Mouse (Mus musculus) c-Kit-positive CD71-positive TER-119-positive erythroid progenitor cells, embryonic 14.5 days (primary cell): ENCODE data around the gene Dph2.
A peak's percentile ranks its signal among the peaks of the same experiment; 100 is the strongest.

Source experiments
- DNase-seq: peaks from one replicate; pipeline ENCODE4 v3.0.0-alpha.2; 2013; ENCODE audit warnings: low spot score

The Dph2 gene

DNA sequence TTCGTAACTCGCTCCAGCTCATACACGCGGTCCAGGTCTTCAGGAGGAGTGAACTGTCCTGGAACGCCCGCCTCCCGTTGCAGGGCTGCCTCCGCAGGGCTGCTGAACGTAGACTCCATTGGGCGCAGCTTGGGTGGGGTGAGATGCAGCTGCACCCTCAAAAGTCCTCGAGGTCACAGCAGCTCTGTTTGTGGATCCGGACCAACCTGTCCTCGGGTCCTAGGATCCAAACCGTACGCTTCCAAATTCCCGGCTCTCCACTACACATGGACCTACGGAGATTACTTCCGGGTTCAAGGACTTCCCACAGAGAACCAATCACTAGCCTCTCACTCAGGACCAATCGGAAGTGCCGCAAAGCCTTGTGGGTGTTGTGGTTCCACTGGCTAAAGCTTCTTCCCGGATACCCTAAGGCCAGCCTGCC lies at the start of gene Dph2:
Gene Dph2, minus strand, starts transcription at position 295 of the 424 bp plus-strand sequence.
- peak; percentile 82 for DNase-seq

DNA sequence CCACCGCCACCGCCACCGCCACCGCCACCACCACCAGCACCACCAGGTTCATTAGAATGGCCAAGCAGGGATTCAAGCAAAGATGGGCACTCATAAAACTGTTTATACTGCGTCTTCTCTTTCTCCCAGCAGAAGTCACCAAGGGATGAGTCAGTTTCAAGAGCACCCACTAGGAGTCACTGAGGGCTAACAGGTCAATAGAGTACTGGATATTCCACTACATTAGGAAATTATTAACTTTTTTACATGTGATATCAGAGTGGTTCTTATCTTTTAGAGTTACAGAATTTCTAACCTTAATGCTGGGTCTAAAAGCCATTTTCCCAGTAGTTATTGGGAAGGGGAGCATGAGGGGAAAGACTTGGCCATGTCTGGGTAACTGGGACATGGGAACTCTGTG lies 45.1 kb upstream of the Dph2 start:
- DNase-seq: no peak

DNA sequence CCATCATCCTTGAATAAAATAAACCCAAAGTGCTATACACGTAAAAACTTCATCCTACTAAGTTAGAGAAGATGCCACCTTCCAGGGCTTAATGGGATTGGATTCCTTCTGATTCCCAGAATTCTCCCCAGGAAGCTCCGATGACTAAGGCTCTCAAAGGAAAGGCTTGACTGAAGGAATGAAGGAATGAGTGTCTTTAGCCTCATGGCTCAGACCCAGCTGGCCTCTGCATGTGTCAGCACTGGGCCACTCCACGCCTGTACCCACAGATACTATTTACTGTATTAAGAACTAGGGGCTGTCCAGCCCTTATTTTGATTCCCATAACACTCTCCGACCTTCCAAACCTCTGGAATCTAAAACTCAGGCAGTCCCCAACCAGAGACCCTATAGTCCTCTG lies 42.2 kb upstream of the Dph2 start:
- DNase-seq: no peak

DNA sequence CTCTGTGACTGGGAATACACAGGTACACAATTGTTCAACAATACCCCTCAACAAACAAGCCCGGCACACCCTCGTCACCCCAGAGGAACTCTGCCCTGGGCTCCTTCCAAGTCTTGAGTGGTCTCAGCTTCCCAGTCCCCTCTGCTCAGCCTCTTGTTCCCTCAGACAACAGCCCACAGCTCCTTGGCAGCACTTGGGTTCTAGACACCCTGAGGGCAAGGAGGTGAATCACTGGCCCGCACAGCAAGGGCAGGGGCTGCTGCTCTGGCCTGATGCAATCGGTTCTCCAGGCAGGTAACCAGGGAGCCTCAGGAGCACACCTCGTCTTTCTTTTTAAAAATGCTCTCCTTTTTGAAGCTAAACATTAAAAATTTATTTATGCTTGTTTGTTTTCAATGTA lies 41.4 kb upstream of the Dph2 start:
- DNase-seq: no peak

DNA sequence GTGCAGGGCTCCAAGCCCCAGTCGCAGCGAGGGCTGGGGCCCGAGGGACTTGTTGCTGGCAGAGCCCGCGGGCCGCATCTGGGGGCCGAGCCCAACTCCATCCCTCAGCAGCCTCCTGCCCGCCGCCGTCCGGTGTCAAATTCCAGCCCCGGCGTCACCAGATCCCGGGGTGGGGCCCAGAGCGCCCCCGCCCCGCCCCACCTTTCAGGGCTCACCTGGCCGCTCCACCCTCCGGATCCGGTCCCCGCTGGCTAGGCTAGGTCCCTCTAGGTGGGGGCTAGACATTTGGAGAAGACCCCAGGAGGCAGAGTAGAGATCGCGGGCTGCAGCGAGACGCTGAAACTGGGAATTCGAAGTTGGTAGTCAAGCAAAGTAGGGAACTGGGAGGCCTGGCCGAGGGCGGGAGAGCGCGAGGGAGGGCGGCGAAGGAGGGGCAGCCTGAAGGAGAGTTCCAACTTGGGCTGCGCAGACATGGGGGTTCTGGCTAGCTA lies 37.6 kb upstream of the Dph2 start, which contains the start of gene Artn:
Gene Artn, minus strand, starts transcription at position 373 of the 491 bp plus-strand sequence.
- no peak for DNase-seq

DNA sequence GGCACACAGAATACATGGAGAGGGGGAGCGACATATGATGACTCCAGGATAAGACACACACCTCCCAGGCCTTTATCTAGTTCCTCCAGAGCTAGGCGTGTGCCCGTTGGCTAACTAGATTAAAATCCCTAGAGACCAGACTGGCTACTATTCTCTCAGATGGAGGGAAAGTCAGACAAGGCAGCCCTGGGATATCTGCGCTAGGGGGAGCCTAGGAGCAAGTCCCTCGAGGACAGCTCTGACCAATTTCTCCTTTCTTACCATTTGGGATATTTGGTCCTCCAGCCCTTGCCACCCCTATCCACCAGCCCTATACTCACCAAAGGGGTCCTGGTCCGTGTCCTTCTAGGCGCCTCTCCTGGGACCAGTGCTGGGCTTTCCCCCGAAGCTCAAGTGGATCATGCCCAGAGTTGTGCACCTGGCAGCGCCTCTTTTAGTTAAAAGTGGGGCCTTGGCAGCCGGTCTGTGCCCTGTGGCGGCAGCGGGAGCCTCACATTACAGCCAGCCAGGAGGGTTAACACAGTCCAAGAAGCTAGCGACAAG lies 36.9 kb upstream of the Dph2 start:
- DNase-seq: peak; percentile 94

DNA sequence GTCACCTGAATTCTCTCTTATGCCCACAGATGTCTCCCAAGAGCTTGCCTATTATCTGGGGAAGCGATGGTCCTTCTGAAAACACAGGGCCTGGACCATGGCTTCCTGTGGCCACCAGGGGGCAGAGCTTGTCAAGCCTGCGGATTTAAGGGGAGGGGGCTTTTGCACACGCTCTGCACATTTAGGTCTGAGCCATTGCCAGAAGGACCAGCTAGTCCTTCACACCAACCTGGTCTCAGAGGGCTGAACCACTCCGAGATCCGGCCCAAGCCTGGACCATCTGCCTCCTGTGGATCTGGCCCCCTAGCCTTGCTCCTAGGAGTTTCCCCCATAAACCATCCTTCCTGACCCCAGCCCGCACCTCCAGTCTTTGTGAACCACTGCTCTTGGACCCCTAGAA lies 36.4 kb upstream of the Dph2 start:
- DNase-seq: peak; percentile 53

DNA sequence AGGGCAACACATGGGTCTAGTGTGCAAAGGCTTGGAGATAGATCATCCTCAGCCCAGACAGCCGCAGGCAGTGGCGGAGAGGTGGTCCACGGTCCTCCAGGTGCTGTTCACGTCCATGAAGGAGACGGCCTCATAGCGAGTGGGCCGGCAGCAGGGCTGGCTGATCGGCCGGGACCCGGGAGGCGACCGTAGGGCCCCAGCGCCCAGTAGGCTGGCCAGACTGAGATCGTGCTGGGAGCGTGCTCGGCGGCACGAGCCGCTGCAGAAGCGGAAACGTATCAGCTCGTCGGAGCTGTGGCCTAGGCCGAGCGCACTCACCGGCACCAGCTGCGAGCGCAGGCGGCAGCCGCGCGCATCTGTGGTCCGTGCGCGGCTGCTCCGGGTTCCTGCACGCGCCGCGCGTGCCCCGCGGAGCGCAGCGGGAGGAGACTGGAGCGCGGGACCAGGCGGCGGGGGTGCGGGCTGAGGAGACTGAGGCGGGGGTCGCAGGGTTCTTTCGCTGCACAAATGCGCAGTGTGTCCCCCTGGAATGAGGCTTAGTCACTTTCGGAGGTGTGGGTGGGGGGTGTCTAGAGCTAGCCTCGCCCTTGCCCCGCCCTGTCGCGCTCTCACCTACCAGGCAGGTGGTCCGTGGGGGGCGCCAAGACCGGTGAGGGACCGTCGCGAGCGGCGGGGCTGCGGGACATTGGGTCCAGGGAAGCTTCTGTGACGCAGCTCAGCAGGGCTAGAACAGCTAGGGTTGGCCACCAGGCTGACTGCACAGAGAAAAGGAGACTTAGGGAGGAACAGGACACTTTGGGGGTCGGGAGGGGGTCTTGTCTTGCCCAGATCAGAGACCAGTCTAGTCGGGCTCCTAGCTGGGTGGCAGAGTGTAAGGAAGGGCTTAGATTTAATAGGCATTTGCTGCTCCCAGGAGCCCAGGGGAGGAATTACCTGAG lies 35.0 kb upstream of the Dph2 start:
- no peak for DNase-seq

DNA sequence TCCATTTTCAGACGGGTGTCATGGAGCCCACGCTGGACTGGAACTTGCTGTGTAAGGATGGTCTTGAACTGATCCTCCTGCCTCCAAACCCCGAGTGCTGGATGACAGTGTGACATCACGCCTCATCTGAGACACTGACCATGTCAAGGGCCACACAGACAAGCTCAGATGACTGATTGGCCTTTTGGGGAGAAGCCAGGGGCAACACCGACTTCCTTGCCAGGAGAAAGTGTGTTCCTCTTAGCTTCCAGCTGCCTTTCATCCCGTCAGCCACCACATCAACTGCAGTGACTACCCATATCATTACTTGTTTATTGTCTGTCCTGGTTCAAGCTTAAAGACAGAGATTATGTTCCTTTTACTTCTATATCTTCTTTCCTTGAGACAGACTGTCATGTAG lies 33.1 kb upstream of the Dph2 start:
- DNase-seq: no peak

DNA sequence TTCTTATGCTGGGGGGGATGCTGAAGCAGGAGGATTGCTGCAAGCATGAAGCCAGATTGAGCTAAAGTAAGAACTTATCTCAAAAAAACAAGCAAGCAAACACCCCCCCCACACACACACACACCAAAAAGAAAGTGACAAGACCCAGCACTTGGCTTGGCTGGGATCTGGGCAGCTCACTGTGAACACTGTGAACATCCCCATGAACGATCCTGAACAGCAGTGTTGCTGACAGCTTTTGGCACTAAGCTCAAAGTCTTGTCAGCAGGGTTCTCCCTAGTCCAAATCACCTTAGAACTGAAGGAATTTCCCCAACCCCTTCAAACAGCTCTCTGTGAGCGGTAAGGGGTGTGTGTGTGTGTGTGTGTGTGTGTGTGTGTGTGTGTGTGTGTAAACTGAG lies 31.6 kb upstream of the Dph2 start:
- DNase-seq: no peak

DNA sequence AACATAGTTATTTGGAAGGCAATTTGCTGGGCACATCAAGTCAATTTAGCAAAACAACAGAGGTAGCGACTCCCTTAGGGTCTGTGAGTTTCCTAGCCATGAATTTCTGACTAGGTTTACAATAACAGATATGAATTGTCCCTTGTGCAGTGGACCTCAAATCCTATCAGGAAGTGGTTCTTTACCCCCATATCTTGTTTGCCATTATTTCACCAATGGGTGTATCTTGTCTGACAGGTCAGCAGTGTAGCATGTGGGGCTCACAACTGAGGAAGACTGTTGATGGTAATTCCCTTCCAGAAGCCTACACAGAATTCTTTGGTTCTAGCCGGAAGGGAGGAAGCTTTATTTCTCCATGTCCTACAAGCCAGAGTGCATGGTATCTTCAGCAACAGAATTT lies 29.5 kb upstream of the Dph2 start:
- DNase-seq: no peak

DNA sequence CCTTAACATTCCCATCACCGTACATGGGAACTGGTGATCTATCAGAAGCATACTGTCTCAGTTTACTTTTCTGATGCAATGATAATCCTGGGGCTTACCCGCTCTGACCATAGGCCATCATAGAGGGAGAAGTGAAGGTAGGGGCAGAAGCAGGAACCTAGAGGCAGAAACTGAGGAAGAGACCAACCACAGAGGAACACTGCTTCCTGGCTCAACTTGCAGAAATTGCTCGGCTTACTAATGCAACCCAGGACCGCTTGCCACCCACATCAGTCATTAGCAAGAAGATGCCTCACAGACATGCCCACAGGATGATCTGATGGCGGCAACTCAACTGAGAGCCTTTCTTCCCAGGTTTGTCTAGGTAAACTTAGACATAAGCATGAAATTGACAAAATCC lies 26.9 kb upstream of the Dph2 start:
- DNase-seq: no peak

DNA sequence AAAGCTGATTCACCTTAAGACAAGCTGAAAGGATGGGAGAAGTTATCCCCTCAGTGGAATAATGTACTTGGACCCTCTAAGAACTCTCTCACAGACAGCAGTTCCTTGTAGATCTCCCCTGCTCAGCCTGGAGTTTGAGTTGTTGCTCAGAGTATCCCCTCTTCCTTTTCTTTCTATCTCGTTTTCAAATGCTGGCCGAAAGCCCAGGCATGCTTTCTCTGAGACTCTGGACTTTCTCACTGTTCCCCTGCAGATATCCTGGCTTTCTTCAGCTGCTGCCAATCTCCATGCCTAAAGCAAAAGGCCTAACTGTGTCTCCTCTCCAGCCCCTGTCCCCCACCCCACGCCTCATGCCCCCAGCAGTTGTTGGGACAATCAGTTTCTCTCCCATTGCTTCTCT lies 26.4 kb upstream of the Dph2 start:
- DNase-seq: no peak

DNA sequence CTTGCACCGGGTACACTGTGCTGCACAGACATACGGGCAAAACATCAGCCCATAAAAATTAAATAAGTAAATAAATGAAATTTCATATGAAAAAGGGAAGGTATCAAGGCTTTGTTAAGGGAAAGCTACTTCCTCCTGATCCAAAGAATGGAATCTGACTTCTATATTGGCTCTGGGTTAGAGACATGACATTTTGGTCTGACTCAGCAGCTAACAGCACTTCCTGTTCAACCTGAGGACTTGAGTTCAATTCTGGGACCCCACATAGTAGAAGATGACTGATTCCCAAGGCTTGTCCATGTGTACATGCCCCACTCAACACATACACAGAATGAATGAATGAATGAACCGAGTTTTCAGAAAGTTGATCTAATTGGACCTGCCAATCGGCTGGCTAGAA lies 26.0 kb upstream of the Dph2 start:
- no peak for DNase-seq

DNA sequence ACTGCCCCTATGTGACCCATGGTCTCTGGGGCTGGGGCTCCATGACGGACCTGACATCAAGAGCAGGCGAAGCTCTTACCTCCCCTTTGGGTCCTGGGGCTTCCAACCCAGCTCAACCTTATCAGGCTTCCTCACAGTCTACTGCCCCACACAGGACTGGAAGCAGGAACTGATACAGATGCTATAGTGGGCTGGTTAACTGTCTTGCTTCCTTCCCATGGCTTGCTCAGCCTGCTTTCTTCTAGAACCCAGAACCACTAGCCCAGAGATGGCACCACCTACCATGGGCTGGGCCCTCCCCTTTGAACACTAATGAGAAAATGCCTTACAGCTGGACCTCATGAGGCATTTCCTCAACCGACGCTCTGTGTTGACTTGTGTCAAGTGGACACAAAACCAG lies 25.6 kb upstream of the Dph2 start:
- no peak for DNase-seq

DNA sequence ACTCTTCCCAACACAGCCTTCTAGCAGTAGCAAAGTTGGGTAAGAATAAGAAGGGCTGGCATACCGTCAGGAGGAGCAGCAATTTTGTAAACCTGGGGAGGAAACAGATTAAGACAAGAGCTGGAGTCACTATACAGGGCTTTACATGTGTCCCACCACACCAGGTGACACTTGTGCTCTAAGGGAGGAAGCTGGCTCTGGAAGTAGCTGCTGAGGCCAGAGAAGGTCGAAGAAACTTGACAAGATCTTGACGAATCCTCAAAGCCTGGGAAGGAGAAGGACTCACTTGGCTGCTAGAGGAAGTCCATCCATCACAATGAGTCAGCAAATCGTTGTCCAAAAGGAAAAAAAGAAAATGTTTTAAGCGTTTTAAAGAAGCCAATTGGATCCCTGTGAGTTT lies 24.6 kb upstream of the Dph2 start:
- no peak for DNase-seq

DNA sequence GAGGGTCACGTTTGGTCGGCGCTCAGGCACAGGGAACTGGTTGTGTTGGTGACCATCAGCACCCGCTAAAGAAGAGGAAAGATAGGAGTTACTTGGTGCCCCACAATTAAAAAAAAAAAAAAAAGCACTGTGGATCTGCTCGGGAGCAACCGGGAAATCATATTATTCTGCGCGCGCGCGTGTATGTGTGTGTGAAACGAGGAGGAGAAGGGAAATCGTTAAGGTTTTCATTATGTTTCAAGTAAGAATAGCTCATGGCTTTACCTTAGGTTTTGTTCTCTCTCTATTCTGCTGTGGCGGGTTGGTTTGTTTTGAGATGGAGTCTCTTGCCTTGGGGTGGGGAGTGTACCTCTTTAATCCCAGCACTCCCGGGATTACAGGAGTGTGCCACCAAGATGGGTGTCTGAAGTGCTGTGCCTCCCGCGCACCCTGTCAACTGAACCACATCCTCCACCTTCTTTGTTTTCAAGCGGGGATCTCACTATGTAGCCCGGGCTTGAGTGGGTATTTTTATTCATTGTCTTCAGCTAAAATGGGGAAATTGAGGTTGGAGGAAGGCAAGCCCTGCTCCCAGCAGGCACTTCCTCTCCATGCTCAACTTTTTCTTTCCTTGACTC lies 23.8 kb upstream of the Dph2 start:
- peak; percentile 44 for DNase-seq

DNA sequence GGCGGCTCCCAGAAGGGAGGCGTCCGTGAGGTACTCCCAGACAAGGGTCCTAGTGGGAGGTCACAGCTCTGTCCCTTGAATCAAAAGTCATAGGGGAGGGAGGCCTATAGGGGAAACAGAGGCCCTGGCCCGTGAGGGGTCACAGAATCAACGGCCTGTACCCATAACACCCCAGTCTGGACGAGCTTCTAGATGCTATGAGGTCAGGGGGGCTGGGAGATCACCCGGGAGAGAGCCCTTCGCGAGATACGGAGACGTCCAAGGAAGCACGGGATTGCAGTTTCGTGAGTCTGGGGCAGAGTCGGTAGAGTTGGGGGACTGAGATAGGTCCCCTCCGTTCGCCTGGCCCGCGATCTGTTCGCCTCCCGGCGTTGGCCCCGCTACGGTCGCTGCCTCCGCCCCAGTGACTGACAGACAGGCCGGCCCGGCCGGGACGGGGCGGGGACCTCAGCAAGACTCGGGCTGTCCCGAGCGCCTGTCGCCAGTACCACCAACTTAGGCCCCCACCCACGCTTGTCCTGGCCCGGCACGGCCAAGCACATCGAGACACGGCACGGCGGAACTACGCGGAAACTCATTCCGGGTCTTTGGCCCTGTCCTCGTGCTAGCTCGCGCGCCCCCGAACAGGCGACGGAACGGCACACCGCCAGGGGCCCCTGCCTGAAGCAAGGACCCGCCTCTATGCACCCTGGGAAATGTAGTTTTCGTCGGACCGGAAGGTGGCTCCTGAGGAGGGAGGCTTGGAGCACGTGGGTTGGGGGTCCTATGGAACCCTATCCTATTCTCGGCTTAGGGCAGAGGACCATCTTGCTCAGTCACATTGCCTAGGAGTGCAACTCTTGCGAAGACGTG lies 23.0 kb upstream of the Dph2 start, which contains the start of gene Ipo13:
Gene Ipo13, minus strand, starts transcription at position 409 of the 852 bp plus-strand sequence.
- DNase-seq: peak; percentile 87

DNA sequence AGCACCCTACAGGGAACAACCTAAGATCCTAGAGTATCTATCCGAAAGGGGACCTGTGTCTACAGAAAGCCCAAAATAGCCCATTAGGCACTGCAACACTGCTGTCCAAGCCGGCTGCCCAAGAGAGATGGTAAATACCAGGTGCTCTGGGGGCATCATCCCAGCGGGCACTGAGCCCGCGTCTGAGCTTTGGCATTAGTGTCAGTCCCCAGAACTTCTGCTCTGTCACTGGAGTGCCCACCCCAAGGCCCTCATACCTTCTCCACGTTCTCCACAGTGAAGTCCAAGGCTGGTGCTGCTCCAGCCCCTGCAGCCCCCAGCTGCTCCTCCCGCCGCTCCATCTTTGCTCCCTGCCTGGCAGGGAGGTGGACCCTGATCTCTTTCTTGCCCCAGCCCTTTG lies 22.2 kb upstream of the Dph2 start:
- DNase-seq: no peak

DNA sequence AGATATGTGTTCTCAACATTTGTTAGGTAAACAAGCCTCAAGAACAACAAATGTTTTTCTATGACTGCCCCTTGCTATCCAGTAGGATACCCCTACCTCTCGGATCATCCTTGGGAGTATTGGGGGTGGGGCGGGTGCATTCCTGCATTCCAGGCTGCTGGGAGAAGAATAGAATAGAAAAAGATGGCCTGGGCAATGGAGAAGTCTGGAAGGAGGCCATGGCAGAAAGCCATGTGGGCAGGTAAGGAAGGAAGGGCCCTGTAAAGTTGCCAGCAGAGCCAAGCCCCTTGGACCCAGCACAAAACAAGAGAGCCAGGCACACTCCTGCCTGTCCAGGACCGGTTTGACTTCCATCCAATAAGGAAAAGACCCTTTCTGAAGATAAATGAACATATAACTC lies 21.6 kb upstream of the Dph2 start:
- no peak for DNase-seq

DNA sequence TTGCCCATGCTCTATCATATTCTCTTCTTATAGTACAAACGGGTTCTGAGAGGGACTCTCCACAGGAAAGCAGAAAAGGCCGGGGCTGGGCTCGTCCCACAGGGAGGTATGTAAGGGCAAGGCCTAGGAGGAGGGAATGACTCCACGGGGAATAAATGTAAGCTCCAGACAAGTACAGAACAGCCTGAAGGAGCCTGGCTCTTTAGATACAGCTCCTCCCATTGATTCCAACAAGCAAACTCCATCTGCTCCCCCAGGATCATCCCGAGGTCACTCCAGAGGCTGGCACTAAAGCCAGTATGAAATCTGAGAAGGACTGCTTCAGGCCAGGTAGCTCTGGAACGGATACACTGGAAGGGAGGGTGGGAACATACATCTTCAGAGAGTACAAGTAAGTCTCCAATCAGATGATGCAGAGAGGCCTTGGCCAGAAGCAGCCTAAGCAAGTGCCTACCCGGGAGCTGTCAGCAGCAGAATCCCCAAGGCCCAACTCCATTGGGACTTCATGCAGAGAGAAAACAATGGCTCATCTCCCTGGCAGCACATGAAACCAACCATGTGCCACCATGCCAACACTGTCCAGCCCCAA lies 20.9 kb upstream of the Dph2 start:
- DNase-seq: no peak

DNA sequence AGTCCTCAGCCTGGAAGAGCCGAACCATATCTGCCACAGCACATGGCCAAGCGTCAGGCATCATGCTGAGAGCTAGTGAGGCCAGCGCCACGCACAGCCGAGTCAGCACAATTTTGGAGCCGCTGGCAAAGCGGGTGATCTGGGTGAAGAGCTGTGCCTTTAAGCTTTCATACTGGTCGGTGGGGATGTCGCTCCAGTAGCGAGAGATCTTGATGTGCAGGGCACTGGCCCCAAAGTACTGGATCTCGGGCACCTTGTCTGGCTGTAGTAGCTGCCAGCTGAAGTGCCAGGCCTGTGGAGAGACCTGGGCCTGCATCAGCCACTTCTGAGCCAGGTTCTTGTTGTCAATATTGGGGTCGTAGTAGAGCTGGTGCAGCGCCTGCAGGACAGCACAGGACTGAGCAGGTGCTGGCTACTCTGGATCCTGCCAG lies 20.3 kb upstream of the Dph2 start:
- no peak for DNase-seq
